Mouse (Mus musculus) R1 (cell line): Measurements from ENCODE around the gene Fbxo36.

Experiments used
- DNase-seq: peaks from one replicate; pipeline ENCODE4 v3.0.0-alpha.2; 2018; ENCODE audit warnings: low read depth, low spot score

The Fbxo36 gene

DNA sequence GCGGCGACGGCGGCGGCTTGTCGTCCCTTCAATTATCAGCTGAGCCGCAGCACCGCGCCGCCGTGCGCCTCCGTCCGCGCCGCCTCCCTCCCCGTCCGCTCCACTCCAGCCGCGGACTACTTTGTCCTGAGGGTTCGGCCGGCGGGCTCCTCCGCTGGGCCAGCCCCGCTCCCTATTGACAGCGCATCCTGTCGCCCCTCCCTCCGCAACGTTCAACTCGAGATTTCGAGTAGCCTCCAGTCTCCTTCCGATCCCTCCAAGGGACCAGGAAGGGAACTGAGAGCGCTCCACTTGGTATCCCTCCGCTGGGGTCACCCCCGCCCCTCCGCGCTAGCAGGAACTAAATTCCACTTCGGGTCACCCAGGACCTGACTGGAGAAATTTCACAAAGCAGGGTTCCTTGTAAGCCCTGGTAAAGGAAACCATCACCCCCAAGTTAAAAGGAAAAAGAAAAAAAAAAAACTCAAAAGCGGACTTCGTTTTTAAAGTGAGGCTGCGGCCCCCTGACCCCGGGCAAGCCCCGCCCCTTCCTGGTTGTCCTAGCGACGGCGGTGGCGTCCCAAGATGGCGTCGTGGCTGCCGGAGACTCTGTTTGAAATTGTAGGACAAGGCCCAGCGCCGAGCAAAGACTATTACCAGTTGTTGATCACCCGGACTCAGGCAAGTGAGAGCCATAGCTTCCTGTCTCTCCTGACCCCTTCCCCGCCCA, at the start of gene Fbxo36:
Fbxo36 (plus strand) TSS at position 533 of the 709 bp plus-strand sequence.
- DNase-seq, result peak; percentile 98

DNA sequence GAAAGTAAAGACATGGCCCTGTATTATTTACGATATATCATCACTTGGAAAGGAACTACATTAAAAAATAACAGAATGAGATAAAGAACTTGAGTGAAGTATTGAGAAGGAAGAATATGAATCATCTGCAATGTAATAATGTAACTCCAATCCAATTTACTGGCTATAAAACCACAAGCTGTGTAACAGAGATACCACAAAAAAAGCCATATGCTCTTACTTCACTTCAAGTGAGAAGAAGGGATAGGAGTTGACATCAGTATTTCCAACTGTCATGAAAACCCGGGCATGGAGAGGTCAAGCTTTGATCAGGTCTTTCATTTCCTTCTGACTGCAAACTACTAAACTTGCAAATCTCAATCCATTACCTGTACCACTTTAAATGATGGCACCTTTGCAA, 48.2 kb upstream of the Fbxo36 start:
- DNase-seq, result no peak

DNA sequence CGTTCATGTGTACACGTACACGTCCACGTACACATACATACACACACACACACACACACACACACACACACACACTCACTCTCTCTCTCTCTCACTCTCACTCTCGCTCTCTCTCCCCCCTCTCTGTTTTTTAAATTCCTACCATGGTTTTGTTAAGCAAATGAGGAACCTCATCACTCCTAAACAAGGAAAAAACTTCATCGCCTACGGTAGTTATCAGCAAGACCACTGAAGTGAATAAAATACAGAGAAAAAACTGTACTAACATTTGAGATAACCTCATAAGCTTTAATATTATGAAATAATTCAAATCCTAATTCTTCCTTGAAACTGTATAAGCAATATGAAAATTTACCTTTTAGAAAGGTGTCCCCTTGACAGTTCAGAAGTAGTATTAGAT, 44.3 kb upstream of the Fbxo36 start:
- no peak for DNase-seq

DNA sequence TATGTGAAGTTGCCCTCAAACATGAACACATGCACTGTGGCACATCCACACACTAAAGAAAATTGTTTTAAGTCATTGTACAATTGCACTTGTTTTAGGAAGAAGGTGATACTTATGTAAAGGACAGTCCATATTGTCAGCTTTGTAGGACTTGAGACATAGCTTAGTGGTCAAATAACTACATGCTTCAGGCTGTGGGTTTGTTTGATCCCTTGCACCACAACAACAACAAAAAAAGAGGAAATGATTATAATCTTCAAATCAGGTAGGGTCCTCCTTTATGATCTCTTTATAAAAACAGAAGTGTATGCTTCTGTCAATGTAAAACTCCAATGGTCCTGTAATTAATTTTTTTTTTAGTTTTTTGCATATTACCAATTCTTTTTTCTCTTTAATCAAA, 40.5 kb upstream of the Fbxo36 start:
- DNase-seq, result no peak

DNA sequence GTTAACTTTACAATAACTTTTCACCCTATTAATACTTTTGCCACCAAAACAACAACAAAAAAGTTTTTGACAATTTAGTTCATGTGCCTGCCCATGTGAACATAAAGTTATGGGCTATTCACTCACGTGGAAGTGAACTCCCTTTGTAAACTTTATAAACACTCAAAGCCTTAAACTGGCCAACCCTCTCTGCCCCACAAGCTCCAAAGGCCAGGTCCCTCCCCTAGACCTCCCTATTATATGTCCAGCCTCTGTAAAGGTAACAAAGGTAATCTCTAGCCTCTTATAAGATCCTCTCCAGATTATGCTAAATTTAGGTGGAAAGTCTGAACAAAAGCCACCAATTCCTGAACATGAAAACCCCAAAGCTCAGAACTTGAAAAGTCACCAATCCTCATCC, 35.9 kb upstream of the Fbxo36 start:
- DNase-seq, result no peak

DNA sequence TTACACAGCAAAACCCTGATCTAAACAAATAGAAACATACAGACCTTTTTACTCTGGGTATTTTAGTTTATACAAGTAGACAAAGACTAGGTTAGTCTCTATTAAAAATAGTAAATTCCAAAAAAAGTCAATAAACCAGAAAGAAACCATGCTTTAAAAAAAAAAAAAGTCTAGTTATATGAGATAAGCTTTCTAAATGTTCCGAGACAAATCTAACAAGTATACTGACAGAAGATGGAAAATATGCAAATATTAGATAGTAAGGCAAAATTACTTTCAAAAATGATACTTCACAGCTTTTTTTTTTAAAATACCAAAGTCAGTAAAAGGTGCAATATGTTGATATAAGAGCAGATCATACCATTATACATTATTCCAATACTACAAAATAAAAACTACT, 22.0 kb upstream of the Fbxo36 start:
- DNase-seq, result no peak

DNA sequence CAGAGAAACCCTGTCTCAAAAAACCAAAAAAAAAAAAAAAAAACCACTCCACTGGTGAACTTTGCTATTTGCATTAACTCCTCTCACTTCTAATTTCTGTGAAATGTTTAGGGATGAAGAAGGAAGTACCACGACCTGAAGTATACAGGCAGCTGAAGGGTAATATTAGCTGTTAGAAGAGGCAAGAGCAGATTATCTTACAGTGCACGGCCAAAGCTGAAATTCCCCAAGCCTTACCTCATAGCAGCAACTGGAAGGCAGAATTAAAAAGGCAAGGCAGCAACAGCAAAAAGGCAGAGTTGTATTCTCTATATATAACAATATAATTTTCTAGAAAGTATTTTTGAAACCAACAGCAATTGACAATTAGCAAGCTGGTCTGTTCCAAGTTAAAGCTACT, 14.6 kb upstream of the Fbxo36 start:
- no peak for DNase-seq

DNA sequence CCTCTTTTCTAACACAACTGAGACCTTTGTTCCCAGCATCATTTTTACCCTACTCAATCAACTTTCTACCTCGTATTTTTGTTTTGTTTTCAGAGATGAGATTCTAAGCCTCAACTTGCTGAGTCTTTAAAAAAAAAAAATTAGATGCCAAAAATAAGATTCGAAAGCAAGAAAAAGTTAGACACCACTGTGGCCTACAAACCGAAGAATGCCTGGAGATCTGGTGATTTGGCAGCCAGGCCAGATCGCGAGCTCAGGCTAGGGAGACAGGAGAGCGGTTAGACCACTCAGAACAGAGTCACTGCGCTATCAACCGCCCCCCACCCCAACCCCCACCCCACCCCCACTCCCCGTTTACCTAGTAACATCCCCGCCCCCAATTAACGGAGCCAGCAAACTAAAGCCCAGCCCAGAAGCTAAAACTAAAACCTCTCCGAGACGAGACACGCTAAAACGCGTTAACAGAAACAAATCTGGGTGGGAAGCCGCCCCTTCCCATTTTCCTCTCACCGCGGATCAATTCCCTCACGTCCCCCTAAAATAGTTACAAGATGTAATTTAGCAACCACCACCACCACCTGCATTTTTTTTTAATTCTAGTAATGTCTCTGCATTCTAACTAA, 2.0 kb upstream of the Fbxo36 start:
- peak; percentile 74 for DNase-seq

DNA sequence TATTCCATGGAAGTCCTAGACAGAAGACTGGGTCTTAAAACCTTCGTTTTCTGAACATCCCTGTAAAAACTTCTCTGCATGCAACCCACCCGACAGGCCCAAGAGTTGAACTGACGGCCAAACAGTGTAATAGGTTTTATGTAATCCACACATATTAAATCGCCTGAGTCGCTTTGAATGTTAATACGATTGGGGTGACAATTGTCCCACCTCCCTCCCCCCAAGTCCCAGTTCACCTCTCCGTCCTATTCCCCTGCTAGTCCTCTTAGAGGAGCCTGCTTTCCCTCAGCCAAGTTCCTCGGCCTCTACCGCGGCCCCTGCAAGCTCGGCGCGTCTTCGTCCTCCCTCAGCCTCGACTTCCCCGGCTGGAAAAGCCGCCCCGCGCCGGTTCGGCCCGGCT, 1.5 kb upstream of the Fbxo36 start:
- no peak for DNase-seq

DNA sequence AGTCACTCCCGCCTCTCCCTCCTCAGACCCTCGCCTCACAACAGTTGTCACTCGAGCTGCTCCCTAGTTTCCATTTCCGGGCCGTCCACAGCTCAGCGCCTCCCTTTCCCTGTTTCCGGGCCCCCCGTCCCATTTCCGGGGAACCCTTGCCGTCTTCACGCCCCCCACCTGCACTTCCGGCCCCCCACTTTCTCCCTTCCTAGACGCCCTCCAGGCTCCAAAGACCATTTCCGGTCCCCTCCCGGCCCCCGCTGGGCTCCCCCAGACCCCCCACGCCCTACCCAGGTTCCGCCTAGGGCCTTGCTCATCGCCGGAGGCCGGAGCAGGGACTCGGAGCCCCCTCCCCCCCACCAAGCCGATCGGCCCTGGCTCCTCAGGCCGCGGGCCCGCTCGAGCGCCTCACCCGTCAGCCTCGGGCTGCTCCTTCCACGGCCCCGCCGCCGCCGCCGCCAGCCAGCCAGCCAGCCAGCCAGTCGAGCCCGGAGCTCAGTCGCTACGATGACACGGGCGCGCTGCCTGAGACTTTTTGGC, 955 bp upstream of the Fbxo36 start:
- DNase-seq, result peak; percentile 84

DNA sequence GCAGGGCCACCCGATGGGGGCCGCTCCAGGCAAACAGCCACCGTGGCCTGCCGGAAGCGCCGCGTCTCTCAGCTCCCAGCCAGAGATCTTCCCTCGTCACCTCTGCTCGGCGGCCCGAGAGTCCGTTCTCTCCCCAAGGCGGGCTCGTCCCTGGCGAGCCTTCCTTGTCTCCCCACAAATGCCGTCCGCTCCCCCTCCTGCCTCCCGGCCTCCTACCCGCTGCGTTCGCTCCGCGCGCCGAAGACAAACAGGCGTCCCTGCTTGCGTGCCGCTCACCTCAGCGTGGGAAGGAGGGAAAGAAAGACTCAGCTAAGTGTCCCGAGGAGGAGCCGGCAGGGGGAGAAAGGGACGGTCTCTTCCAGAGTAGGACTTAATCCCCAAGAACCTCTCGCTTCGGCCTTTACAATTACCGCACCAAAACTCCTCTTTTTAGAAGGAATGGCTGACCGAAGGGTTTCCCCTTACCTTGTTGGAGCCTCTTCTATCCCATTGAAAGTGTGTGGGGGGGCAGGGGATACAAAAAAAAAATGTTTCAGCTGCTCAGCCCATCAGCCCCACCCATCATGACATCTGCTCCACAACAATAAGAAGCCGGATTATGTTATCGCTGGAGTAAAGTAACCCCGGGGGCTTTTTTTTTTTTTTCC, 500 bp downstream of the Fbxo36 start, which contains the start of gene Trip12:
Trip12 (minus strand) TSS at position 499 of the 647 bp plus-strand sequence.
- peak; percentile 92 for DNase-seq

DNA sequence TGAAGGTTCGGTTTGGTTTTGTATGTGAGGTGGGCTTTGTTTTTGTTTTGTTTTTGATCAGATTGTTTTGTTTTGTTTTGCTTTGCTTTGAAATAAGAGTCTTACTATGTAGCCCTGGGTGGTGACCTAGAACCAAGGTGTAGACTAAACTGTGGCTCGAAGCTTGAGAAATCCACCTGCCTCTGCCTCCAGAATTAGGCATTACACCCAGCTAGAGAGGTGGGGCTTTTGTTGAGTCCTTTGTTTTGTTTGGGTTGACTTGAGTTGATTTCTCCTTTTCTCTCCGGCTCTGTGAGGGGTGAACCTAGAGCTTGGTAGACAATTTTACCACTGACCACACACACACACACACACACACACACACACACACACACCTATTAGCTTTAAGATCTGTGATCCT, 1.4 kb downstream of the Fbxo36 start:
- DNase-seq, result peak; percentile 66

DNA sequence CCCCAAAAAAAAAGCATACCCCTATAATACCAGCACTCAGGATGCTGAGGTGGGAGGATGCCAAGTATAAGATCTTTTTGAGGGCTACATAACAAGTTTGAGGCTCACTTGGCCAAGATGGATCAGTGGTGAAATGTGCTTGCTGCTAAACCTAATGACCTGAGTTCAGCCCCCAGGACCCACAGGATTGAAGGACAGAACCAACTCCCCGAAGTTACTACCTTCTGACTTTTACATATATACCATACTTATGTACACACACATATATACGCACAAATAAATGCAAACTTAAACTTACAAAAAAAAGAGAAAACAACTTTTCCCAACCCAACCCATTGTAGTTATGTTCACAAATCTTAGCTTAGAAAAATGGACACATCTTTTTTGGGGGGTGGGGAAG, 3.7 kb downstream of the Fbxo36 start:
- DNase-seq, result no peak

DNA sequence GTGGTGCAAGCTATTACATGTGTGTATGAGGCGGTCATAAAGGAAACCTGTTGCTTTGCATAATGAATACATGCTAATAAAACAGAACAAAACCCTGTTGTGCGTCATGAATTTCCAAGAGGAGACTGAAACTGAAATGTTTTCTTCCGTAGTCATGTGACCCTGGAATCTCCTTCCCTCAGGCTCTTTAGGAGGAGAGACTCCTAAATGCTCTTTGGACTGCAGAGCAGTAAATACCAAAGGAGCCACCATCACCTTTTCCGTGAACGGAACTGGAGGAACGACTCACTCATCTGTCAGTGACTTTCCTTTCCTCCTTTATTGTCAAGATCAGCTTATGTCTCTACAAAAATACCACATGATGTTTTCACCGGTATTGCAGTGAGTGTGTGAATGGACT, 8.1 kb downstream of the Fbxo36 start:
- DNase-seq, result peak; percentile 64

DNA sequence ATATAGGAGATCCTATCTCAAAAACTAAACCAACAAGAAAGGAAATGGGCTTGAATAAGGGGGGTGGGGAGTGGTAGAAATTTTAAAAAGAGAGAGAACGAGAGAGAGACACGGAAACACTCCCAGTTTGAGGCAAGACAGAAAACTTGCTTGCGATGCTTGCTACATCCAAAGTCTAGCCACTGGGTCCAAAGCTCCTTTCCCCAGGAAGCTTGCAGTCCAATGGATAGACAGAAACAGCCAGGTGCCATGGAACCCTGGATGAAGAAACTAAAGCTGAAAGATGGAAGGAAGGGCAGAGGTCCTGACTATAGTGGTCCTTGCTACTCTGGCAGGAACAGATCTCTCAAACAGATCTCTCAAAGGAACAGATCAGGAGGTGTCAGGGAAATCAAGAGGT, 8.7 kb downstream of the Fbxo36 start:
- no peak for DNase-seq

DNA sequence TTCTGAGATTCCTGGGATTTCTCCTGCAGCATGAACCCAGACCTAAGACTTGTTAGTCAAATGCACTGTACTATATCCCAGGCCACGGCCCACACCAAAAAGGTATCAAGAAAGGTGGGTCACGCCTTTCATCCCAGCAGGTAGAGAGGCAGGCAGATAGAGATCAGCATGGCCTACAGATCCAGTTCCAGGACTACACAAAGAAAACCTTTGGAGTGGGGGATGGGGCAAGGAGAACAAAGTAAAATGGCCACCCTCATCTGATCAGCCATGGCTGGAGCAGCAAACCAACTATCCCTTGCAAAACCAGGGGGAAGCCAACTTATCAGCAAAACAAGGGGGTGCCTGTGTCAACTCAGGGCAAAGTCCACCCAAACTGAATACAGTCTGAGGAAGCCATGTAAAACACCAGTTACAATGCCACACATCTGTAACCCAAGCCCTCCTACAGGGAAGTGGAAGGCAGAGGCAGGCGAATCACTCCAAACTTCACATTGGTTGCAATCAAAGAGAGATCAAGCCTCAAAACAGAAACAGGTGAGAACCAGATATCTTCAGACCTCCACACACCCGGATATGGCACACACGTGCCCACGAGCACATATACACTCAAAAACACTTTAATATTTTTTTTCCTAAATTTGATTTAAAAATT, 9.3 kb downstream of the Fbxo36 start:
- DNase-seq, result peak; percentile 94

DNA sequence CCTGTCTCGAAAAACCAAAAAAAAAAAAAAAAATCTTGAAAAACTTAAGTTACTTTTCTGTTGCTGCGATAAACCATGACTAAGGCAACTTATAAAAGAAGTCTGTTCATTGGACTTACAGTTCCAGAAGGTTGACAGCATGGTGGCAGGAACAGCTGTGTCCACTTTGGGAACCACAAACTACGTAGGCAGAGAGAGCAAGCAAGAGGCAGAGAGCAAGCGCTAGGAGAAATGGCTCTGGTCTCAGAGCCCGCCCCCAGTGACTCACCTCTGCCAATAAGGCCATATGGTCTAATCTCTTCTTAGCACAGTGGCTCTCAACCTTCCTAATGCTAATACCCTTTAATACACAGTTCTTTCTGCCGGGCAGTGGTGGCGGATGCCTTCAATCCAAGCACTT, 10.2 kb downstream of the Fbxo36 start:
- DNase-seq, result peak; percentile 86

DNA sequence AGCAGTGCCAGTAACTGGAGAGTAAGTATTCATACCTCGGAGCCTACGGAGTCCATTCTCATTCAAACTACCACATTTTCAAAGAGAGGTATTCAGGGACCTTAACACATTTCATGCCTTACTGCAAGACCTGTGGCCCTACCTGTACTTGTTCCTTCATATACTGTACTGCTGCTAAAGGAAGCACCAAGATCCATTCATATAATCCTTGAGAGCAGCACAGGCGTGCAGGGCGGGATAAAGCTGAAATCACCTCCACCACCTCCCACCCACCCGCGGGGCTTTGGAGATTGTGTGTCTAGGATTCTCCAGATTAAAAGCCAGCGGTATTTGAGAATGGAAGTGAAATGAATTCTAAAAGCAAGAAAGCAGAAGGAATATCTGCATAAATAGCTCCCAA, 10.8 kb downstream of the Fbxo36 start:
- peak; percentile 54 for DNase-seq

DNA sequence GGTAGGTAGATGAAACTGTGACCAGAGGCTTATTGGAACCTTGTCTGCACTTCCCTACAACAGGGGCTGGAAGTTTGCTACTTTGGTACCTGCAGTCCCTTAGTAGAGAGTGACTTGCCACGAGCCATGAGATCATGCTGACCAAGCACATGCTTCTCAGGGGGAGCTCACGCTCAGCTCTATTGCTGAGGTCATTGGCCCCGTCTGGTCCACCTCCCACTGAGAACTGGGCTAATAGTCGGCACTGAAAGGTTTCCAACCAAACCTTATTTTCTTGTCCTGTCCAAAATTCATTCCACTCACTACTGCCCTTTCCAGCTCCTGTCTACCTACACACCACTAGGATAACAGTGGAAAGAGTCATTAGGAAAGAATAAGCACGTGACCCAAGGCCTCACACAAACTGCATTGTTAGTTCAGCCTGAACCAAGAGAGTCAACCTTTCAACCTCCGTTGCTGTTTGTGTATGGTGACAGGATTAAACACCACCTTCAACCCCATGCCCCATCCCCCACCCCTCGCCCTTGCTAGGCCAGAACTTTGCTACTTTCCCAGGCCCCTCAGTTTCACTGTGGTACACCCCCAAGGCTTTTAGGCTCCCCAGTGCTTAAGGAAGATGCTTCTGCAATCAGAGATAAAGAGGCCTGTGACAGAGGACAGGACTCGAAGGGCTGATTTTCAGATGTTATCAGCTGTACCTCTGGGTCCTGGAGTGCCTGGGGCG, 12.0 kb downstream of the Fbxo36 start:
- peak; percentile 76 for DNase-seq

DNA sequence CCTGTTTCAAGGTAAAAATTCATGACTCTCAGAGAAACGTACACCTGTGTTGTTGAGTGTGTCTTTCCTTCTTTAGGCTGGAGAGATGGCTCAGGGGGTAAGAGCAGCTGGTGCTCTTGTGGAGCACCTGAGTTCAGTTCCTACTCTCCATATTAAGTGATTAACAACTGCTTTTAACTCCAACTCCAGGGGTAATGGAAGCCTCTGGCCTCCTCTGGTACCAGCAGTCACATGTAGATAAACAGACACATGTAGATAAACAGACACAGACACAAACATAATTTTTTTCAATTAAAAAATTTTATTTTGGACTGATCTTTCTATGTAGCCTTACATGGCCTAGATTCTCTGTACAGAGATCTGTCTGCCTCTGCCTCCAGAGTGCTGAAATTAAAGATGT, 14.1 kb downstream of the Fbxo36 start:
- DNase-seq, result no peak

DNA sequence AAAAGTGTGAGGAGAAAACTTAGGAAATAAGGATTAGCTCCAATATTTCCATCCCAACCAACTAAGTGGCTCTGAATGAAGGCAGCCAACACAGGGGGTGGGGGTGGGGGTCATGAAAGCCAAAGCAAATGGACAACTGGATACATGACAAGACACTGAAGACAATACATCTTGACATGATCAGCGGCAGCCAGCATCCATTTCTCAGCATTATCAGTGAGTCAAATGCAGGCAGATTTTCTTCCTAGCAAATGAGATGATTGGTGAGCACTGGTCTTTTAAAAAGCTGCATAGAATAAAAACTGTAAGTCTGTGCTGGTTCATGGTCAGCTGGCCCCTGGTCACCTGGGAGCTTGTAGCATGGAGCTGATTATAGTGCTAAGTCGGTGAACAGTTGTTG, 15.3 kb downstream of the Fbxo36 start:
- DNase-seq, result no peak

DNA sequence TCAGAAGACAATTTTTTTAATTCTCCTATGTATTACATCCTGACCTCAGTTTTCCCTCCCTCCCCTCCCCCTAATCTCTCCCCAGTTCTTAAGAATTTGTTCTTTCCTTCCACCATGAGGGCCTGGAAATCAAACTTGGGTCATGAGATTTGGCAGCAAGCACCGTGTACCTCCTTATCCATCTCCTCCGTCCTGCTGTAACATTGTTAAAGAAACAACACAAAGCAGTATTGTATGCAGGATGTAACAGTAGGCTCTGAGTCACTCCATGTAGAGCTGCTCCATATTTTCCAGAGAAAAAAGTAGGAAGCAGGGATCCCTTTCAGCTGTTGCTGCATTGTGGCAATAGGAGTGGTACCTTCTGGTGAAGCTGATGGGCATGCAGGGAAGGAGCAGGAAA, 16.1 kb downstream of the Fbxo36 start:
- DNase-seq, result no peak
